Mouse (Mus musculus) layer of hippocampus, adult 2 months (tissue): ENCODE measurements around the gene Ptpn11. TPM values are rescaled to one million over a fixed set of nuclear protein-coding genes. Genes with fewer than 3 reads are reported as not detected.
"Not testable (repeated sequence)": the region's sequence is repeated elsewhere in the genome, so short reads cannot be mapped to it uniquely, and the experiment has no call there.

ENCODE experiments used
- DNase-seq, 2 experiments: peaks; one replicate each; pipeline ENCODE4 v3.0.0; 2022; ENCODE audit warnings: low spot score in 2 of 2
- H3K27ac ChIP-seq: fragments of 200-600 bp; 2 replicates; pipeline ENCODE4 v1.8.1; 2022
- H3K4me3 ChIP-seq: fragments of 200-600 bp; 2 replicates; pipeline ENCODE4 v1.8.1; 2022; ENCODE audit warnings: mild to moderate bottlenecking
- CTCF ChIP-seq: fragments of 200-600 bp; conservative IDR thresholded peaks from 2 replicates; pipeline ENCODE4 v1.8.1; 2022; ENCODE audit warnings: antibody characterized with exemption, mild to moderate bottlenecking, moderate library complexity
- total RNA-seq, 2 experiments: library from RNA; stranded (reverse); gene quantifications; 2 replicates each; pipeline ENCODE4 v1.2.3; 2021

Ptpn11 gene
- total RNA-seq, 2 experiments from 2014 or later, result 94.9 to 97.9 TPM

- no peak overlapping the region for H3K4me3 ChIP-seq
- no peak for DNase-seq
These were observed 15.8 kb upstream of the Ptpn11 start for GRCm38 (mm10) chr5:121206984-121207383.

GRCm38 (mm10) chr5:121206540-121206939 is 15.3 kb upstream of the Ptpn11 start:
- TF ChIP-seq CTCF, result no peak
- Histone ChIP-seq H3K27ac (no peak overlapping the region), H3K4me3 (no peak overlapping the region)
- no peak for DNase-seq

More at GRCm38 (mm10) chr5:121206984-121207383, 15.8 kb upstream of the Ptpn11 start:
- no peak for TF ChIP-seq CTCF
- H3K27ac ChIP-seq, result no peak overlapping the region

GRCm38 (mm10) chr5:121205537-121206130 is 14.4 kb upstream of the Ptpn11 start:
- peak overlapping the region; percentile 95; the same call in 1 of the 2 replicates for H3K4me3 ChIP-seq
- DNase-seq, result not testable (repeated sequence)

GRCm38 (mm10) chr5:121204132-121205089 is 13.2 kb upstream of the Ptpn11 start, which contains the start of gene Rpl6:
Gene Rpl6 (plus strand): TSS chr5:121204481.
- Histone ChIP-seq H3K27ac (peak within 1 kb of the TSS; percentile 94), H3K4me3 (peak within 1 kb of the TSS; percentile 95)
- TF ChIP-seq CTCF, result no peak
- DNase-seq, result peak; percentile 80 to 90

More at GRCm38 (mm10) chr5:121205537-121206130, 14.4 kb upstream of the Ptpn11 start:
- not testable (repeated sequence) for H3K27ac ChIP-seq

DNA sequence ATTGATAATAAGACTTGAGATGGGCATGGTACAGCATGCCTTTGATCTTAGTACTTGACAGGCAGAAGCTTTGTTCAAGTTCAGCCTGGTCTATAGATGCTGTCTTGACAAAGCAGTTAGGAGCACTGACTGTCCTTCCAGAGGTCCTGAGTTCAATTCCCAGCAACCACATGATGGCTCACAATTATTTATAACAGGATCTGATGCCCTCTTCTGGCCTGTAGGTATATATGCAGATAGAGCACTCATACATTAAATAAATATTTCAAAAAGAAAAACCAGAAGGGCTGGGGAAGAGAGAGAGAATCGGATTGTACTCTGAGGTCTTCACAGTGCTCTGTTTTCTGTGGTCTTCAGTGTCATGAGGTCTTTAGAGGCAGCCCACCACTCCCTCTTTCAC is 11.3 kb upstream of the Ptpn11 start:
- no peak for DNase-seq
- Histone ChIP-seq H3K4me3 (no peak overlapping the region), H3K27ac (no peak overlapping the region)
- TF ChIP-seq CTCF, result peak; percentile 41

DNA sequence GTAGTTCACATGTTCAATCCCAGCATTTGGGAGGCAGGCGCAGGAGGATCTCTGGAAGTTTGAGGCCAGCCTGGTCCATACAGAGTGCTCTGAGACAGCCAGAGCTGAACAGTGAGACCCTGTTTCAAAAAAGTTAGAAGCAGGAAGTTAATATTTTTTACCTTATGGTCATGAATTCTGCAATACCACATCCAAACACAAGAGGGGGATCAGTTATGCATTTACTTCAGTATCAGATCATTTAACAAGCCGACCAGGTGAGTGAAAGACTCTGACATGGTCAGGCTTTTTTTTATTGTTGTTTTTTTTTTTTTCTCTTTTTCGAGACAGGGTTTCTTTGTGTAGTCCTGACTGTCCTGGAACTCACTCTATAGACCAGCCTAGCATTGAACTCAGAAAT is 10.5 kb upstream of the Ptpn11 start:
- no peak overlapping the region for H3K4me3 ChIP-seq
- peak in 1 of 2 experiments; percentile 37 for DNase-seq
- no peak overlapping the region for H3K27ac ChIP-seq
- peak; percentile 83 for TF ChIP-seq CTCF

DNA sequence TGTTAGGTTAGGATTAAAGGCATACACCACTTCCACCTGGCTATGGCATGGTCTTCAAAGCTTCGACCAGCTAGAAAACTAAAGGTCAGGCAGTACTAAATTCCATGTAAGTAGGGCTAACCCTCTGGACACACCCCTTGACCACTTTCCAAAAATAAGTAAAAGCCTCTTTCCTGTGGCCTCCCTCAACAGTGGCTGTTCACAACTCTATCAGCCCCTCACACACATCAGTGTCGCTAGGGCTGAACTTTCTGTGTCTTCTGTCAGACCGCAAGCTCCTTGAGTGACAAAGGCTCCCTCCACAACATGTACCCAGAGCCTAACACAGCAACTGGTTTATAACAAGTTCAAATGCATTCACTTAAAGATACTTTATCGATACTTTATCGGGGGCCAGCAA is 7.2 kb upstream of the Ptpn11 start:
- Histone ChIP-seq H3K4me3 (no peak overlapping the region), H3K27ac (no peak overlapping the region)
- no peak for DNase-seq
- no peak for TF ChIP-seq CTCF

GRCm38 (mm10) chr5:121197337-121197736 is 6.1 kb upstream of the Ptpn11 start:
- DNase-seq, result no peak
- Histone ChIP-seq H3K27ac (no peak overlapping the region), H3K4me3 (no peak overlapping the region)
- no peak for TF ChIP-seq CTCF

- no peak for DNase-seq
- H3K4me3 ChIP-seq, result no peak overlapping the region
- H3K27ac ChIP-seq, result no peak overlapping the region
- TF ChIP-seq CTCF, result no peak
These were observed 5.6 kb upstream of the Ptpn11 start for GRCm38 (mm10) chr5:121196764-121197163.

GRCm38 (mm10) chr5:121194173-121194572 is 3.0 kb upstream of the Ptpn11 start:
- no peak for TF ChIP-seq CTCF
- Histone ChIP-seq H3K27ac (no peak overlapping the region), H3K4me3 (no peak overlapping the region)
- DNase-seq, result no peak

DNA sequence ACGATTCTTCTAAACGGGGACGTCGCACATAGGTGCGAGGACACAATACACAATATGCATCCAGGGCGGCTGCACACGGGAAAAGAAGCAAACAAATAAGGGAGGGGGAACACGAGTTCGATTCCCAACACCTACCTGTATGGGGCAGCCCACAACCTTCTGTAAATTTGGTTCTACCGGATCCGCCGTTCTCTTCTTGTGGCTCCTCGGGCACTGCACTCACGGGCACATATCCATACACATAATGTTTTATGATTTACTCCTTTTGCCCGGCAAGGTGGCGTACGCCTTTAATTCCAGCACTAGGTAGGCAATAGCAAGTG is 348 bp upstream of the Ptpn11 start:
- no peak for TF ChIP-seq CTCF
- no peak for DNase-seq
- peak overlapping the region; percentile 95 for H3K27ac ChIP-seq
- peak overlapping the region; percentile 78 for H3K4me3 ChIP-seq

DNA sequence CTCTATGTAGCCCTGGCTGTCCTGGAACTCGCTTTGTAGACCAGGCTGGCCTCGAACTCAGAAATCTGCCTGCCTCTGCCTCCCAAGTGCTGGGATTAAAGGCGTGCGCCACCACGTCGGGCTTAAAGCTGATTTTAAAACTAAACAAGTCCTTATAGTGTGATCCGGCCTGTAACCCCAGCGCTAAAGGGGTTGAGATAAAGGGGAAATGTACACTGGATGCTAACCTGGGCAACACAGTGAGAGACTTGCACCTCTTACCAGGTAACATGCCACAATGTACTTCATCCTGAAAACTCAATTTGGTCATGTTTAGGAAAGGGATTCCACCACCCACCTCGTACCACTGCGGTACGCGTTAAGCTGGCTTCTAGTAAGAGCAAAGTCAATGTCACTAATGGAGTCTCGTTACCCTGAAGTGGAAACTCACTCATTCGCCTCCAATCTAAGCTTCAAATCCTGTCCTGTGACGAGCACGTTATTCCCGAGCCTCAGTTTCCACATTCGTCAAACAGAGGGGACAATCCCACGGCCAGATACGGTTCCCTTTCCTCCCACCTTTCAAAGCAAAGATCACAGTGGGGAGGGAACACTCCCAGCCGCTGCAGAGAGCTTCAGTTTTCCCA is 874 bp downstream of the Ptpn11 start:
- Histone ChIP-seq H3K27ac (peak overlapping the region; percentile 95), H3K4me3 (peak overlapping the region; percentile 78)
- no peak for TF ChIP-seq CTCF
- DNase-seq, result no peak

DNA sequence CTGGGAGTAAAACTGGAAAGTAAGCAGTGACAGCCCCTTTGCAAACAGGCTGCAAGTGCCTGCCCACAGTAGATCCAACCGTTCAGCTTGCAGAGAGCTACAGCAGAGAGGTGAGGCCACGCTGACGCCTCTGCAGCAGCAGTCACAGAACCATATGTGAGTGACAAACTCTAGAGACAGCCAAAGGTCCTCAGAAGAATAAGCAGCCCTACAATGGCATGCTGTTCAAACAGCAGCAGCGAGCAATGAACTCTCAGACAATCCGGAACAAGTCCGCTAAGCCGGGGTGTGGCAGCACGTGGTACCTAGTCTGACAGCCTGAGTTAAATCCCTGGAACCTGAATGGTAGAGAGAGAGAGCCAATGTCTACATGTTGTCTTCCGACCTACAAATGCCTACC is 2.0 kb downstream of the Ptpn11 start:
- no peak for TF ChIP-seq CTCF
- no peak for DNase-seq
- H3K4me3 ChIP-seq, result peak overlapping the region; percentile 17
- peak overlapping the region; percentile 85 for H3K27ac ChIP-seq
